Mouse (Mus musculus): ENCODE measurements around the gene Ptpdc1. TPM values are rescaled to one million over a fixed set of nuclear protein-coding genes. Genes with fewer than 3 reads are reported as not detected.

Gene Ptpdc1
- polyA plus RNA-seq, 1 experiment from 2014 or later: 11.0 TPM

- DNase-seq (ENCODE audit: low spot score): no peak
- Histone ChIP-seq H3K27me3 (ENCODE audit: low read depth, poor library complexity, severe bottlenecking) (peaks cover 6% of the 10 kb centered on the region), H3K4me1 (peaks cover 23% of the 10 kb centered on the region), H3K27ac (replicated peaks) (no peak overlapping the region), H3K9me3 (replicated peaks) (no peaks in the 10 kb centered on the region), H3K4me3 (no peak overlapping the region), H3K36me3 (no peaks in the 10 kb centered on the region)
- 92% methylated on average over 5 of the region's 5 CpGs for WGBS
Observed at GRCm38 (mm10) chr13:48548296-48548695, 77.2 kb downstream of the Ptpdc1 start.

- Histone ChIP-seq H3K27ac (replicated peaks) (no peak overlapping the region), H3K9me3 (replicated peaks) (no peaks in the 10 kb centered on the region), H3K36me3 (no peaks in the 10 kb centered on the region), H3K27me3 (ENCODE audit: low read depth, poor library complexity, severe bottlenecking) (peaks cover 6% of the 10 kb centered on the region), H3K4me3 (no peak overlapping the region), H3K4me1 (peaks cover 26% of the 10 kb centered on the region)
- DNase-seq (ENCODE audit: low spot score): no peak
- WGBS: 90% methylated on average over 6 of the region's 6 CpGs
Observed at GRCm38 (mm10) chr13:48547623-48548022, 77.8 kb downstream of the Ptpdc1 start.

- Histone ChIP-seq H3K27ac (replicated peaks) (peak overlapping the region; percentile 100), H3K4me3 (peak overlapping the region; percentile 93), H3K27me3 (ENCODE audit: low read depth, poor library complexity, severe bottlenecking) (peaks cover 6% of the 10 kb centered on the region), H3K9me3 (replicated peaks) (no peaks in the 10 kb centered on the region), H3K4me1 (peaks cover 35% of the 10 kb centered on the region), H3K36me3 (no peaks in the 10 kb centered on the region)
- peak; percentile 99 for DNase-seq (ENCODE audit: low spot score)
- WGBS: under 1% methylated on average over 72 of the region's 72 CpGs
Observed at GRCm38 (mm10) chr13:48546330-48546917, 79.0 kb downstream of the Ptpdc1 start.

GRCm38 (mm10) chr13:48545476-48546281 lies 79.8 kb downstream of the Ptpdc1 start:
- H3K27ac ChIP-seq (replicated peaks): peak overlapping the region; percentile 100
- peak overlapping the region; percentile 93 for H3K4me3 ChIP-seq
- peak; percentile 99 for DNase-seq (ENCODE audit: low spot score)
- WGBS: 1% methylated on average over 68 of the region's 72 CpGs
- no peaks in the 10 kb centered on the region for H3K9me3 ChIP-seq (replicated peaks)
- H3K27me3 ChIP-seq (ENCODE audit: low read depth, poor library complexity, severe bottlenecking): peaks cover 6% of the 10 kb centered on the region
- peaks cover 40% of the 10 kb centered on the region for H3K4me1 ChIP-seq
- H3K36me3 ChIP-seq: no peaks in the 10 kb centered on the region; the same call in 1 of the 2 replicates

GRCm38 (mm10) chr13:48544867-48545266 lies 80.6 kb downstream of the Ptpdc1 start:
- H3K9me3 ChIP-seq (replicated peaks): no peaks in the 10 kb centered on the region
- DNase-seq (ENCODE audit: low spot score): no peak
- H3K4me3 ChIP-seq: peak overlapping the region; percentile 93
- peaks cover 6% of the 10 kb centered on the region for H3K27me3 ChIP-seq (ENCODE audit: low read depth, poor library complexity, severe bottlenecking)
- H3K36me3 ChIP-seq: no peaks in the 10 kb centered on the region; the same call in 1 of the 2 replicates
- WGBS: 53% methylated on average over 4 of the region's 4 CpGs
- peak overlapping the region; percentile 100; the same call in 1 of the 2 replicates for H3K27ac ChIP-seq (replicated peaks)
- H3K4me1 ChIP-seq: peaks cover 46% of the 10 kb centered on the region

- H3K9me3 ChIP-seq (replicated peaks): no peaks in the 10 kb centered on the region
Observed at GRCm38 (mm10) chr13:48544391-48544790, 81.1 kb downstream of the Ptpdc1 start.

GRCm38 (mm10) chr13:48540488-48540887 lies 85.0 kb downstream of the Ptpdc1 start:
- H3K36me3 ChIP-seq: peaks cover 31% of the 10 kb centered on the region
- no peaks in the 10 kb centered on the region for H3K9me3 ChIP-seq (replicated peaks)
- no peaks in the 10 kb centered on the region for H3K27me3 ChIP-seq (ENCODE audit: low read depth, poor library complexity, severe bottlenecking)
- peaks cover 40% of the 10 kb centered on the region for H3K4me1 ChIP-seq
- no peak for DNase-seq (ENCODE audit: low spot score)
- H3K4me3 ChIP-seq: no peak overlapping the region
- WGBS: 69% methylated on average over 1 of the region's 1 CpGs
- H3K27ac ChIP-seq (replicated peaks): no peak overlapping the region

More at GRCm38 (mm10) chr13:48544391-48544790, 81.1 kb downstream of the Ptpdc1 start:
- peak overlapping the region; percentile 93 for H3K4me3 ChIP-seq
- peaks cover 6% of the 10 kb centered on the region for H3K27me3 ChIP-seq (ENCODE audit: low read depth, poor library complexity, severe bottlenecking)
- DNase-seq (ENCODE audit: low spot score): no peak
- H3K27ac ChIP-seq (replicated peaks): no peak overlapping the region
- H3K36me3 ChIP-seq: no peaks in the 10 kb centered on the region; the same call in 1 of the 2 replicates
- H3K4me1 ChIP-seq: peaks cover 46% of the 10 kb centered on the region

- Histone ChIP-seq H3K27ac (replicated peaks) (no peak overlapping the region), H3K9me3 (replicated peaks) (no peaks in the 10 kb centered on the region), H3K4me3 (no peak overlapping the region), H3K4me1 (peaks cover under 1% of the 10 kb centered on the region), H3K27me3 (ENCODE audit: low read depth, poor library complexity, severe bottlenecking) (no peaks in the 10 kb centered on the region), H3K36me3 (peaks cover 41% of the 10 kb centered on the region)
- peak; percentile 17 for DNase-seq (ENCODE audit: low spot score)
- WGBS: 87% methylated on average over 5 of the region's 5 CpGs
Observed at GRCm38 (mm10) chr13:48533441-48533840, 92.0 kb downstream of the Ptpdc1 start.

- WGBS: 84% methylated on average over 2 of the region's 2 CpGs
- Histone ChIP-seq H3K36me3 (peaks cover 21% of the 10 kb centered on the region), H3K27ac (replicated peaks) (no peak overlapping the region), H3K9me3 (replicated peaks) (no peaks in the 10 kb centered on the region), H3K27me3 (ENCODE audit: low read depth, poor library complexity, severe bottlenecking) (no peaks in the 10 kb centered on the region), H3K4me1 (peaks cover 4% of the 10 kb centered on the region), H3K4me3 (no peak overlapping the region)
- DNase-seq (ENCODE audit: low spot score): no peak
Observed at GRCm38 (mm10) chr13:48531448-48531847, 94.0 kb downstream of the Ptpdc1 start.

GRCm38 (mm10) chr13:48530685-48531084 lies 94.8 kb downstream of the Ptpdc1 start:
- peaks cover 14% of the 10 kb centered on the region for H3K36me3 ChIP-seq
- no peaks in the 10 kb centered on the region for H3K27me3 ChIP-seq (ENCODE audit: low read depth, poor library complexity, severe bottlenecking)
- no peak overlapping the region for H3K27ac ChIP-seq (replicated peaks)
- H3K4me3 ChIP-seq: no peak overlapping the region
- peaks cover 4% of the 10 kb centered on the region for H3K4me1 ChIP-seq
- 80% methylated on average over 2 of the region's 2 CpGs for WGBS
- no peaks in the 10 kb centered on the region for H3K9me3 ChIP-seq (replicated peaks)
- DNase-seq (ENCODE audit: low spot score): no peak

- 60% methylated on average over 2 of the region's 2 CpGs for WGBS
- Histone ChIP-seq H3K4me1 (peaks cover 4% of the 10 kb centered on the region), H3K36me3 (no peaks in the 10 kb centered on the region), H3K27ac (replicated peaks) (no peak overlapping the region), H3K4me3 (no peak overlapping the region), H3K9me3 (replicated peaks) (no peaks in the 10 kb centered on the region), H3K27me3 (ENCODE audit: low read depth, poor library complexity, severe bottlenecking) (no peaks in the 10 kb centered on the region)
- no peak for DNase-seq (ENCODE audit: low spot score)
Observed at GRCm38 (mm10) chr13:48529028-48529427, 96.4 kb downstream of the Ptpdc1 start.

GRCm38 (mm10) chr13:48528123-48528871 lies 97.2 kb downstream of the Ptpdc1 start:
- Histone ChIP-seq H3K9me3 (replicated peaks) (no peaks in the 10 kb centered on the region), H3K36me3 (no peaks in the 10 kb centered on the region), H3K4me1 (peaks cover 4% of the 10 kb centered on the region), H3K27ac (replicated peaks) (no peak overlapping the region), H3K27me3 (ENCODE audit: low read depth, poor library complexity, severe bottlenecking) (no peaks in the 10 kb centered on the region), H3K4me3 (no peak overlapping the region)
- peak; percentile 70 for DNase-seq (ENCODE audit: low spot score)
- 53% methylated on average over 15 of the region's 15 CpGs for WGBS
